Mouse (Mus musculus) stomach, embryonic 15.5 days (tissue): ENCODE data around the gene Zfr. TPM values are rescaled to one million over a fixed set of nuclear protein-coding genes. Genes with fewer than 3 reads are reported as not detected.
"Not testable (repeated sequence)": the region's sequence is repeated elsewhere in the genome, so short reads cannot be mapped to it uniquely, and the experiment has no call there.

Experiments used
- ATAC-seq: fragments of 200-750 bp; cut with Nextera tagmentation; 2 replicates; pipeline ENCODE4 v1.8.0; 2017; ENCODE audit warnings: low read depth, moderate number of reproducible peaks, moderate TSS enrichment; ENCODE audit not compliant: insufficient read depth, low FRiP score
- H3K27ac ChIP-seq: fragments of 300-500 bp; sonication (generic); 2 replicates; pipeline ENCODE4 v1.5.1; 2015; ENCODE audit warnings: mild to moderate bottlenecking, inconsistent platforms
- H3K27me3 ChIP-seq: fragments of 300-500 bp; sonication (generic); replicated peaks from 2 replicates; pipeline ENCODE4 v1.6.1; 2015; ENCODE audit warnings: inconsistent platforms
- H3K36me3 ChIP-seq: fragments of 300-500 bp; sonication (generic); 2 replicates; pipeline ENCODE4 v1.6.1; 2015; ENCODE audit warnings: inconsistent platforms
- H3K4me1 ChIP-seq: fragments of 300-500 bp; sonication (generic); 2 replicates; pipeline ENCODE4 v1.6.1; 2015; ENCODE audit warnings: inconsistent platforms
- H3K4me2 ChIP-seq: fragments of 300-500 bp; sonication (generic); 2 replicates; pipeline ENCODE4 v1.6.1; 2015; ENCODE audit warnings: mild to moderate bottlenecking, inconsistent platforms
- H3K4me3 ChIP-seq: fragments of 300-500 bp; sonication (generic); replicated peaks from 2 replicates; pipeline ENCODE4 v1.5.1; 2015; ENCODE audit warnings: inconsistent platforms
- H3K9ac ChIP-seq: fragments of 300-500 bp; sonication (generic); 2 replicates; pipeline ENCODE4 v1.6.1; 2015; ENCODE audit warnings: inconsistent platforms
- H3K9me3 ChIP-seq: fragments of 300-500 bp; sonication (generic); 2 replicates; pipeline ENCODE4 v1.6.1; 2016; ENCODE audit warnings: inconsistent platforms
- WGBS: fragments of 180-500 bp; shearing (Covaris S2); methylation state at CpG from one replicate; pipeline ENCODE4 v1.1.7; 2015; 5-methylcytosine and 5-hydroxymethylcytosine counted together
- polyA plus RNA-seq: library from polyadenylated mRNA; unstranded; fragments of >200 nt; fragmentation: Nextera tagmentation; extraction: Ambion mirVana; gene quantifications from 2 replicates; pipeline ENCODE4 v1.2.1, GENCODE M21; 2015

Gene Zfr
- polyA plus RNA-seq, 1 experiment from 2014 or later, result 105 TPM

DNA sequence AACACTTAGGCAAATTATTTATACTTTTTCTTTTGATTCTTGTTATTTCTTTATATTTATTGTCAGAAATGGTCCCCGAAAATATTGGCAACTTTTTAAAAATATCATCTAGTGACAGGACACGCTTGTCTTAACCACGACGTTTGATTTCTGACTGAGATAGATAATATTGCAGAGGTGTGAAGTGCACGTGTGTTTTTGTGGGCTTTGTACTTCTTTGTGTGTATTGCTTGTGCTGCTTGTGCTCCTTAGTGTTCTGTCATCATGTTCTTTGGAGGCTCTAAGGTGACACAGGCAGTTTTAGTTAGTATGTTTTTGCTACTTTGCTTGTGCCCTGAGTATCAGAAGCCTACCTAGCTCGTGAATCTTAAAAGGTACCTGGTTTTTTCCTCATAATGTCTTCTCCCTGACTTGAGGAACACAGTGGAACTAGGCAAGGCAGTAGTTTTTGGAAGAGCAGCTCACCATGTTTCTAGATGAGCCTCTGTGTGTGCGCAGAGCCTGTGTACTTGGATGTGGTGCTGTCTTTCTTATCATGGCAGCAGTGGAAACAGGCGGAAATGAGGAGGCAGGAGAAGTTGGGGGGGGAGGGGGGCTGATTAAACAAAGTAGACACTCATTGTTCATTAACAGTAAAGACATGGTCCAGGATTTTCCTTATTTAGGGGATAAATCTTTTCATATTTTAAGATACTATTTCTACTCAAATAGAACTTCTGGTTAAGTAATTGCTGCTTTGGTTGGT, 23.5 kb downstream of the Zfr start:
- no peak overlapping the region for H3K4me2 ChIP-seq
- no peaks in the 10 kb centered on the region for H3K4me1 ChIP-seq
- H3K36me3 ChIP-seq, result peaks cover 17% of the 10 kb centered on the region; the same call in 1 of the 2 replicates
- H3K9ac ChIP-seq, result no peak overlapping the region
- H3K27ac ChIP-seq, result no peak overlapping the region
- no peak for ATAC-seq
- no peaks in the 10 kb centered on the region for H3K27me3 ChIP-seq
- H3K9me3 ChIP-seq, result no peaks in the 10 kb centered on the region
- WGBS, result 79% methylated on average over 8 of the region's 8 CpGs
- no peak overlapping the region for H3K4me3 ChIP-seq

DNA sequence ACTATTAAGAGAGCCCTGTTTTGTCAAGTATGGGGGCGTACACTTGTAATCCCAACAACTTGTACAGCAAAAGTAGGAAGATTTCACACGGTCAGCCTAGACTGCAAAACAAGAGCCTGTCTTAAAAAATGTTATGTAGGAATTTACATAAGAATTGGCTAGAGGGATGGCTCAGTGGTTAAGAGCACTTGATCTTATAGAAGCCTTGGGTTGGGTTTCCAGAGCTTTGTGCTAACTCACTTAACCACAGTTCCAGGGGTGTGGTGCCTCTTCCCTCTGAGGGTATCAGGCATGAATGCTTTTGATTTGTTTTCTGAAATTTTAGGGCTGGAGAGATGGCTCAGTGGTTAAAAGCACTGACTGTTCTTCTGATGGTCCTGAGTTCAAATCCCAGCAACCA, 29.8 kb downstream of the Zfr start:
- H3K27ac ChIP-seq, result no peak overlapping the region
- no peaks in the 10 kb centered on the region for H3K9me3 ChIP-seq
- H3K4me3 ChIP-seq, result no peak overlapping the region
- no peaks in the 10 kb centered on the region for H3K4me1 ChIP-seq
- H3K36me3 ChIP-seq, result peaks cover 35% of the 10 kb centered on the region
- WGBS, result 93% methylated on average over 2 of the region's 2 CpGs
- no peak overlapping the region for H3K4me2 ChIP-seq
- H3K9ac ChIP-seq, result no peak overlapping the region
- ATAC-seq, result no peak
- no peaks in the 10 kb centered on the region for H3K27me3 ChIP-seq

DNA sequence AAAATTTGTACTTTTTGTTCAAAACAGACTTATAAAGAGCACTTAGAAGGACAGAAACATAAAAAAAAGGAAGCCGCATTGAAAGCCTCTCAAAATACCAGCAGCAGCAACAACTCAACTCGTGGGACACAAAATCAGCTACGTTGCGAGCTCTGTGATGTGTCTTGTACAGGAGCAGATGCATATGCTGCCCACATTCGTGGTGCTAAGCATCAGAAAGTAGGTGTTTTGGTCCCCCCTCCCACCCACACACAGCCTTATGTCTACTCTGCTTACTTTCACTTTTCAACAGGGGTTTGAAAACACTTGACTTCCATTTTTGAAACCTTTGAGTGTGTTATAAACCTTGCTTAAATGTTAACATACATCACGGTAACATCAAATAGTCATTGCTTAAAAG, 31.9 kb downstream of the Zfr start:
- 77% methylated on average over 6 of the region's 6 CpGs for WGBS
- ATAC-seq, result no peak
- Histone ChIP-seq H3K4me1 (no peaks in the 10 kb centered on the region), H3K36me3 (peaks cover 38% of the 10 kb centered on the region), H3K27ac (no peak overlapping the region), H3K4me2 (no peak overlapping the region), H3K9me3 (no peaks in the 10 kb centered on the region), H3K27me3 (no peaks in the 10 kb centered on the region), H3K9ac (no peak overlapping the region), H3K4me3 (no peak overlapping the region)

DNA sequence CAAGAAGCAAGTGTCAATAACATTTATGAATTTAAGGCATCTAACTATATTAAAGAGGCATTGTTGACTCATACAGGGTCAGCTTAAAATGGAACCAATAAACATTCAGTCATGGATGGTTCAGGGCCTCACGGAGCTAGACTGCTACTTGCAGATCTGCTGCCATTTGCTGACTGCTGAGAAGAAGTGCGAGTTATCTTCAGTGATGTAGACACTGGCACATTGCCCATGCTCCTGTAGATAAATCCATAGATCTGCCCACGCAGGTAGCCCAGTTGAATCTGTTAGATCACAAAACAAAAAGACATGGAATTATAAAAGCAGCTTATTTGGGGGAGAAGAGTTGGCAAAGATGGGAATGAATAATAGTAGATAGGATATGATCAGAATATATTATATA, 36.1 kb downstream of the Zfr start:
- Histone ChIP-seq H3K4me1 (no peaks in the 10 kb centered on the region), H3K27me3 (no peaks in the 10 kb centered on the region), H3K27ac (no peak overlapping the region), H3K9ac (no peak overlapping the region), H3K9me3 (no peaks in the 10 kb centered on the region), H3K4me3 (no peak overlapping the region), H3K4me2 (no peak overlapping the region), H3K36me3 (peaks cover 38% of the 10 kb centered on the region)
- ATAC-seq, result no peak
- 76% methylated on average over 3 of the region's 3 CpGs for WGBS

DNA sequence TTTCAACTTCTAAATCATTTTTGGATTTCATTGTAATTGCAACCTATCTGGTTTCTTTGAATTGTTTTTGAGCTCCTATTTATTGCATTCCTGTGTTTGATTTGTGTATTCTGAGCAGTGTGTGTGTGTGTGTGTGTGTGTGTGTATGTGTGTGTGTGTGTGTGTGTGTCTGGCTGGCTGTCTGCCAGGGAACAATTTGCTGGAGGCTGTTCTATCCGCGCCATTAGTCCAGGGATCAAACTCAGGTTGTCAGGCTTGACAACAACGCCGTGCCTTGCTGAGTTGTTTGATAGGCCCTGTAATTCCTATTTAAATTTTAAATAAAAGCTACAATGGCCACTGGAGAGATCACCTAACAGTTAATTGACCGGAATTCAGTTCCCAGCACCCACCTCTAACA, 60.5 kb downstream of the Zfr start:
- Histone ChIP-seq H3K9me3 (no peaks in the 10 kb centered on the region), H3K4me2 (no peak overlapping the region), H3K36me3 (peaks cover 23% of the 10 kb centered on the region), H3K4me3 (no peak overlapping the region), H3K4me1 (no peaks in the 10 kb centered on the region), H3K27ac (no peak overlapping the region), H3K27me3 (no peaks in the 10 kb centered on the region), H3K9ac (no peak overlapping the region)
- no peak for ATAC-seq
- WGBS, result 78% methylated on average over 5 of the region's 5 CpGs

DNA sequence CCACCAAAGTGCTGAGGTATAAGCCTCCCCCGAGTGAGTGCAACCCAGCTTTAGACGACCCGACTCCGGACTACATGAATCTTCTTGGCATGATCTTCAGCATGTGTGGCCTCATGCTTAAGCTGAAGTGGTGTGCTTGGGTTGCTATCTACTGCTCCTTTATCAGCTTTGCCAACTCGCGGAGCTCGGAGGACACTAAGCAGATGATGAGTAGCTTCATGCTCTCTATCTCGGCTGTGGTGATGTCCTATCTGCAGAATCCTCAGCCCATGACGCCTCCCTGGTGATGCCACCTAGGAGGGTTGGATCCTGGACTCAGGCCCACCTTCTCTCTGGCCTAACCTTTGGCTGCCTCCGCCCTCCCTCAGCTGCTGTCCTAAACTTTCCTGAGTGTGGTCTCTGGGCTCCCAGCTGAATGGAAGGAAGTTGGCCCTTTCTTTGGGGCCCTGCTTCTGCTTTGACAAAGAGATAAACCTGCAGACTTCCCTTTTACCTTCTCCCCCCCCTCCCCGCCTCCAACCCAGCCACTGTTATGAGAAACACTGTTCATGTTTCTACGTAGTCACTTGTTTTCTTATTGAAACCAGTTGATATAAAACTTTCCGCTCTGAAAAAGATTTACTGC, 63.7 kb downstream of the Zfr start:
- not testable (repeated sequence) for ATAC-seq, H3K4me3 ChIP-seq
- WGBS, result 84% methylated on average over 13 of the region's 13 CpGs

DNA sequence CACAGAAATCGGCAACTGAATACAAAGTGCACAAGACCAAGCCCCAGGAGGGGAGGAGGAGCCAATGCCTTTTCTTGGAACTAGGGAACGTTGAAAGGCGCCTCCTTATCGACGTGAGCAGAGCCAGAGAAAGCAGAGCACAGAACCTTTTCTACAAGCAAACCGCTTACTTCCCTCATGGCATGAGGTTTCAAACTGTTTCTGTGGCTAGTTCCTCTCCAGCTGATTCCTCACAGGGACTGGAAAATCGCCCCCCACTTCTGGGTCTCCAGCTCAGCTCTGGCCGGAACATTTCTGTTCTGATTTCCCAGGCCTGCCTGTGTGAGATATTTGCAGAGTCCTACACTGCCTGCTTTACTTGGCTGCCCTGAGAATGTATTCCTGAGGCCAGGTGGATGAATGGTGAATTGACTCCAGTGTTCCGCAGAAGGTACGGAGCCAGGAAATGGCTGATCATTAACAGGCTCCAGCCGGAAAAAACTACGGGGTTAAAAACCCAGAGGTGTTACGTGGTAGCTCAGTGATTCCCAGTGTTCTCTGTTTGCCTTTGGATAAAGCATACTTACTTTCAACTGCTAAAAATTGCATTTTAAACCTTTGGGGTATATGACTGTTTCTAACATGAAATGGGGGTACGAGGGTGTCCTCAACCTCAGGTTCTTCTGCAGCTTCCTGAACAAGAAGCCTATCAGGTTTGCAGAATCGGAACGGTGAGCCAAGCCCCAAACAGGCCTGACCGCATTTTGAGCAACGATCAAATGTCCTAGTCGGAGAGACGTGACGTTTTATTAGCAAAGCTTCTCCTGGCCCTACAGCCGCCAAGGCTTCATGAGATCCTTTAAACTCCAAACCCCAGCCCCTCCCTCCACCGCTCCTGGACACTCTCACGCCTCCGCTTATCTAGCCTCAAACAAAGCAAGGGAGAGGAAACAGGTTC, 76.5 kb downstream of the Zfr start:
- ATAC-seq, result peak; percentile 81
- Histone ChIP-seq H3K4me1 (peaks cover 18% of the 10 kb centered on the region; the same call in 1 of the 2 replicates), H3K27me3 (no peaks in the 10 kb centered on the region), H3K9ac (no peak overlapping the region), H3K4me2 (peak overlapping the region; percentile 48), H3K9me3 (no peaks in the 10 kb centered on the region), H3K4me3 (peak overlapping the region; percentile 21), H3K36me3 (no peaks in the 10 kb centered on the region), H3K27ac (peak overlapping the region; percentile 88)
- 21% methylated on average over 25 of the region's 25 CpGs for WGBS

More for the DNA sequence above, 63.7 kb downstream of the Zfr start:
- not testable (repeated sequence) for H3K27me3 ChIP-seq, H3K9ac ChIP-seq, H3K4me2 ChIP-seq, H3K9me3 ChIP-seq, H3K4me1 ChIP-seq, H3K27ac ChIP-seq
- peaks cover 14% of the 10 kb centered on the region for H3K36me3 ChIP-seq

DNA sequence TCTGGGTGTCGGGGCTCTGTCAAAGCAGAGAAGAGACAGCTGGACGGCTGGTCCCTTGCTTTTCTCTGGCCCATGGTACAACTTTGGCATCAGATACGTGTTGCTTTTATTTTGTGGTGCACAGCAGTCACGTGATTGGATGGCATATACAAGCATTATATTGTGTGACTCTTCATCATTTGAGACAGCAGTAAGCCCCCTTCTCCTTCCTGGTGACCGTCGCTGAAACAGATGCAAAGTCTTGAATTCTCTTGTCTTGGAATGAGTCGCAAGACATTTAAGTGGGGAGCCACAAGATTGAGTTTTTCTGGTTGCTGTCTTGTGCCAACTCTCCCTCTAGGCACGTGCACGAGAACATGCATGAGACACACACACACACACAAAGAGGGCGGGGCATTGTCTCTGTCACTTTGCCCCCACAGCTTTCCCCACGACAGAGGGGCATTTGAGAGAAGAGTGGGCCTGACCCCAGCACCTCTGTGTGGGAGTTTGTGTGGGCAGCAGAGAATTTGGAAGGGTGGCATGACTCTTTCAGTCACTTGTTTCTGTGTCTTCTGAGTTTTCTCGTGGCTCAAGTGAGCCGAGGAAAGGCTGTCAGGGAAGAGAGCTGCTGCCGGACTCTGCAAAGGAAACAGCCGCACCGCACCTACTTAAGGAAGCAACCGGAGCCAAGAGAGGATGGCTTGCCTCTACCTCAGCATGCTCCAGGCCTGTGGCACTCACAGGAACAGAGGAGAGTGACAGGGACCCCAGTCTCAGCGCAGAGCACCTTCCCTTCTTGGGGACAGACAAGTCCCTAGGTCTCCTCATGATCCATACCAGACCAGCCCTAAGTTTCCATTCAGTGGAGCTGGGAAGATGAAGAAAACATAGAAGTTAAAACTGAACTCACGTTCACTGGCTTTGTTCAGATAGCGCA, 77.4 kb downstream of the Zfr start:
- no peaks in the 10 kb centered on the region for H3K9me3 ChIP-seq
- ATAC-seq, result no peak
- H3K27ac ChIP-seq, result peak overlapping the region; percentile 88
- H3K36me3 ChIP-seq, result no peaks in the 10 kb centered on the region
- peak overlapping the region; percentile 21 for H3K4me3 ChIP-seq
- peaks cover 18% of the 10 kb centered on the region; the same call in 1 of the 2 replicates for H3K4me1 ChIP-seq
- WGBS, result 33% methylated on average over 20 of the region's 20 CpGs
- peak overlapping the region; percentile 48 for H3K4me2 ChIP-seq
- H3K27me3 ChIP-seq, result no peaks in the 10 kb centered on the region
- no peak overlapping the region for H3K9ac ChIP-seq

DNA sequence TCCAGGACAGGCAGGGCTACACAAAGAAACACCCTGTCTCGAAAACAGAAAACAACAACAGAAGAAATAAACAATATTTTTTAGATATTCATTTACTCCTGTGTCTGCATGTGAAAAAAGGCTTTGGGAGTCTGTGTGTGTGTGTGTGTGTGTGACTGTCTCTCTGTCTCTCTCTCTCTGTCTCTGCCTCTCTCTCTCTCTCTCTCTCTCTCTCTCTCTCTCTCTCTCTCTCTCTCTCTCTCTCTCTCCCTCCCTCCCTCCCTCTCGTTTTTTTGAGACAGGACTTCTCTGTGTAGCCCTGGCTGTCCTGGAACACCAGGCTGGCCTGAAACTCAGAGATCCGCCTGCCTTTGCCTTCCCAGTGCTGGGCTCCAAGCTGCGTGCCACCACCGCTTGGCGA, 78.3 kb downstream of the Zfr start:
- 77% methylated on average over 6 of the region's 6 CpGs for WGBS
- ATAC-seq, result no peak
- Histone ChIP-seq H3K9ac (no peak overlapping the region), H3K4me2 (no peak overlapping the region), H3K27ac (no peak overlapping the region), H3K27me3 (no peaks in the 10 kb centered on the region), H3K4me1 (peaks cover 18% of the 10 kb centered on the region; the same call in 1 of the 2 replicates), H3K9me3 (no peaks in the 10 kb centered on the region), H3K4me3 (no peak overlapping the region), H3K36me3 (no peaks in the 10 kb centered on the region)

DNA sequence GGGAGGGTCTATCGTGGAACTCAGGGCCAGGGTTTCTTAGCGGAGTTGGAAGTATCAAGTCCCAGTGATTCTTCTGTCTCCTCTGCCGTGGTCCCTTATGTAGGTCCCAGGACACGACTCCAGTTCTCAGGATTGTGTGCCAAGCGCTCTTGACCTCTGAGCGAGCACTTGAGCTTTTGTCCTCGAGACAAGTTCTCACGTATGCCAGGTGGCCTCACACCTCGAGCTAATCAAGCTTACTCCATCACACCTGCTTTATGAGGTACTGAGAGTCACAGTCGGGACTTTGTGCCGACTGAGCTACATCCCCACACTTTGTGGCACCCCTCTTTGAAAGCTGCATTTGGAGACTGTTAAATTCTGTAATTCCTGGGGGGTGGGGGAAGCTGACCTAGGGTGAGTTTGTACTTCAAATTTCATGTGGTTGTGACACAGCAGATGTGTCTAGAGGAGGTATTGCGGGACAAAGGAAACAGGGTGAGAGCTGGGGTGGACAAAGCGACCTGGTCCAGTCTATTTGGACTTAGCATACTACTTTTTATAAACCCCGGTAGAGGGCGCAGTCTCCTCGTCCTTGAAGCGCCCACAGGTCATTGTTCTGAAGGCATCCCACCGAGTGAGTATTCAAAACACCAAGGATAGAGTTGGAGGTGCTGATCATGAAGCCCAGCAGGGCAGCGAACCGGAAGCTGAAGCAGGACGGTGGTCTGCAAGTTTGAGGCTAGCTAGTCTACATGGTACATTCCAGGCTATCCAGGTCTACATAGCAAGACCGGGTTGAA, 79.0 kb downstream of the Zfr start:
- Histone ChIP-seq H3K9me3 (no peaks in the 10 kb centered on the region), H3K4me2 (peak overlapping the region; percentile 17; the same call in 1 of the 2 replicates), H3K9ac (no peak overlapping the region), H3K27ac (no peak overlapping the region), H3K36me3 (no peaks in the 10 kb centered on the region), H3K4me1 (peaks cover 18% of the 10 kb centered on the region; the same call in 1 of the 2 replicates), H3K27me3 (no peaks in the 10 kb centered on the region), H3K4me3 (no peak overlapping the region)
- ATAC-seq, result 0 out of 2 replicates have a peak, but pooled peaks have one; percentile 19
- 33% methylated on average over 22 of the region's 22 CpGs for WGBS
